Mouse (Mus musculus): ENCODE measurements around the gene Dennd4a. TPM values are rescaled to one million over a fixed set of nuclear protein-coding genes. Genes with fewer than 3 reads are reported as not detected.

Dennd4a gene
- polyA plus RNA-seq, 1 experiment from 2014 or later: 7.6 TPM

DNA sequence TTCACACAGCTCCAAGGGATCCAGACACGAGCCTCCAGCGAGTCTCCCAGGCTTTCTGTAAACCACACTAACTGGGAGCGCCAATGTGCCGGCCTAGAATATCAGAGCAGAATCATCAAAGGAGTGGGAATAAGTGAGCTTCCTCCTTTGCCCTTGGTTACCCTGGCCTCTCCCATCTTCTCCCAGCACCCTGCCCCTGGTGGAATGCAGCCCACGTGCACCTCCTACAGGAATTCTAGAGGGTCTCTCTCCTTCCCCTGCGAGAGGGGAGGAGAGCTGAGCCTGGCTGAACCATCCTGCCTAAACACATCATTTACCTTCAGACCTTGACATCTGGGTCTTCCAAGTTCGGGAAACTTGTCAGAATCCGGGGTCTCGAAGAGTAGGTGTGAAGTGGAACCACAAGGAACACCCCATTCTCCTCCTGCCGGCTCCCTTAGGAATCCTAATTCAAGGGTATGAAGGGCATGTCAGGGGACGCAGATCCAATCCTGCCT, 140.1 kb downstream of the Dennd4a start, which contains the start of gene Slc24a1:
Gene Slc24a1, minus strand, starts transcription at position 447 of the 497 bp plus-strand sequence.
- Histone ChIP-seq H3K9me3 (no peaks in the 10 kb centered on the region), H3K4me1 (no peaks in the 10 kb centered on the region), H3K4me3 (no peak within 1 kb of the TSS), H3K4me2 (no peak within 1 kb of the TSS), H3K27me3 (peaks cover 30% of the 10 kb centered on the region), H3K27ac (no peak within 1 kb of the TSS), H3K36me3 (no peaks in the 10 kb centered on the region), H3K9ac (no peak within 1 kb of the TSS)
- 28% methylated on average over 11 of the region's 11 CpGs for whole genome bisulfite sequencing
- ATAC-seq (ENCODE audit: insufficient number of reproducible peaks, low FRiP score, low TSS enrichment, low read depth): no peak

GRCm38 (mm10) chr9:64952055-64952454, 140.9 kb downstream of the Dennd4a start:
- WGBS: 21% methylated on average over 5 of the region's 5 CpGs
- no peak for ATAC-seq (ENCODE audit: insufficient number of reproducible peaks, low FRiP score, low TSS enrichment, low read depth)
- Histone ChIP-seq H3K27me3 (peaks cover 30% of the 10 kb centered on the region), H3K36me3 (no peaks in the 10 kb centered on the region), H3K4me3 (no peak overlapping the region), H3K9me3 (no peaks in the 10 kb centered on the region), H3K4me1 (no peaks in the 10 kb centered on the region), H3K9ac (no peak overlapping the region), H3K4me2 (no peak overlapping the region), H3K27ac (no peak overlapping the region)

- peaks cover 20% of the 10 kb centered on the region for H3K27me3 ChIP-seq
- H3K4me2 ChIP-seq: no peak overlapping the region
- no peaks in the 10 kb centered on the region for H3K36me3 ChIP-seq
- H3K9ac ChIP-seq: no peak overlapping the region
- WGBS: 70% methylated on average over 7 of the region's 7 CpGs
- no peaks in the 10 kb centered on the region for H3K9me3 ChIP-seq
- no peak overlapping the region for H3K4me3 ChIP-seq
- no peak overlapping the region for H3K27ac ChIP-seq
- H3K4me1 ChIP-seq: no peaks in the 10 kb centered on the region
- ATAC-seq (ENCODE audit: insufficient number of reproducible peaks, low FRiP score, low TSS enrichment, low read depth): no peak
Measured at GRCm38 (mm10) chr9:64953190-64953589, 142.1 kb downstream of the Dennd4a start.

GRCm38 (mm10) chr9:64956337-64956736, 145.2 kb downstream of the Dennd4a start:
- ATAC-seq (ENCODE audit: insufficient number of reproducible peaks, low FRiP score, low TSS enrichment, low read depth): no peak
- 0 out of 2 replicates have a peak overlapping the region, but pooled peaks have one; percentile 12 for H3K4me2 ChIP-seq

DNA sequence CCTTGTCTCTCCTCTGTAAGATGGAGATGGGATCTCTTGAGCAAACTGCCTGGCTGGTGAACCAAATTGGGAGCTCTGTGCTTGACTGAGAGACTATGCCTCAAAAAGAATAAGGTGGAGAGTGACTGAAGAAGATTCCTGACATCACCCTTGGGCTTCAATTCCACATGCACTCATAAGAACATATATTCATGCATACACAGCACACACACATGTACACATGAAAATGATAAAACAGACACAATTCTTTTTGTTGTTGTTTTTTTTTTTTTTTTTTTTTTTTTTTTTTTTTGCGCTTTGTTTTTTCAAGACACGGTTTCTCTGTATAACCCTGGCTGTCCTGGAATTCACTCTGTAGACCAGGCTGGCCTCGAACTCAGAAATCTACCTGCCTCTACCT, 146.1 kb downstream of the Dennd4a start:
- no peaks in the 10 kb centered on the region for H3K9me3 ChIP-seq
- no peak for ATAC-seq (ENCODE audit: insufficient number of reproducible peaks, low FRiP score, low TSS enrichment, low read depth)
- 88% methylated on average over 3 of the region's 3 CpGs for WGBS
- no peak overlapping the region for H3K9ac ChIP-seq
- H3K27me3 ChIP-seq: 0 out of 2 replicates have a peak, but pooled peaks cover 8% of the 10 kb centered on the region
- H3K4me1 ChIP-seq: peaks cover 12% of the 10 kb centered on the region
- no peak overlapping the region for H3K27ac ChIP-seq
- H3K36me3 ChIP-seq: no peaks in the 10 kb centered on the region
- H3K4me3 ChIP-seq: no peak overlapping the region
- H3K4me2 ChIP-seq: no peak overlapping the region

More at GRCm38 (mm10) chr9:64956337-64956736, 145.2 kb downstream of the Dennd4a start:
- H3K9ac ChIP-seq: no peak overlapping the region
- H3K27me3 ChIP-seq: peaks cover 12% of the 10 kb centered on the region
- H3K36me3 ChIP-seq: no peaks in the 10 kb centered on the region
- H3K9me3 ChIP-seq: no peaks in the 10 kb centered on the region
- H3K27ac ChIP-seq: no peak overlapping the region
- H3K4me3 ChIP-seq: no peak overlapping the region
- H3K4me1 ChIP-seq: peaks cover 7% of the 10 kb centered on the region
- 34% methylated on average over 12 of the region's 12 CpGs for WGBS

GRCm38 (mm10) chr9:64960117-64960977, 149.2 kb downstream of the Dennd4a start, which contains the start of gene Ints14:
TSS of gene Ints14 (plus strand) at chr9:64960905.
- 3% methylated on average over 29 of the region's 29 CpGs for WGBS

GRCm38 (mm10) chr9:64960978-64961320, 149.8 kb downstream of the Dennd4a start:
- no peaks in the 10 kb centered on the region for H3K27me3 ChIP-seq
- peak overlapping the region; percentile 90 for H3K27ac ChIP-seq
- H3K4me3 ChIP-seq: peak overlapping the region; percentile 71
- H3K9ac ChIP-seq: peak overlapping the region; percentile 80
- peak overlapping the region; percentile 65 for H3K4me2 ChIP-seq
- H3K4me1 ChIP-seq: peaks cover 12% of the 10 kb centered on the region
- H3K36me3 ChIP-seq: peaks cover 30% of the 10 kb centered on the region
- 0% methylated on average over 17 of the region's 17 CpGs for WGBS
- H3K9me3 ChIP-seq: no peaks in the 10 kb centered on the region
- peak; percentile 78 for ATAC-seq (ENCODE audit: insufficient number of reproducible peaks, low FRiP score, low TSS enrichment, low read depth)

More at GRCm38 (mm10) chr9:64960117-64960977, 149.2 kb downstream of the Dennd4a start, which contains the start of gene Ints14:
- Histone ChIP-seq H3K4me1 (peaks cover 12% of the 10 kb centered on the region), H3K27me3 (no peaks in the 10 kb centered on the region), H3K36me3 (peaks cover 24% of the 10 kb centered on the region), H3K4me3 (peak within 1 kb of the TSS; percentile 71), H3K9me3 (no peaks in the 10 kb centered on the region), H3K27ac (peak within 1 kb of the TSS; percentile 90), H3K4me2 (peak within 1 kb of the TSS; percentile 65), H3K9ac (peak within 1 kb of the TSS; percentile 80)
- ATAC-seq (ENCODE audit: insufficient number of reproducible peaks, low FRiP score, low TSS enrichment, low read depth): peak; percentile 96

Other genes with a start within 250 kb of the Dennd4a start
- gene Rab11a, start 73.6 kb upstream of the Dennd4a start, polyA plus RNA-seq (2015; fragmentation: Nextera tagmentation; extraction: Ambion mirVana): 476 and 503 TPM in 2 replicates
- gene Slc24a1, start 140.3 kb downstream of the Dennd4a start, polyA plus RNA-seq (2015; fragmentation: Nextera tagmentation; extraction: Ambion mirVana): 0.10 TPM in 1 of 2 replicates, not detected in the other
- 43.2 and 43.9 TPM in 2 replicates for gene Ints14, start 149.6 kb downstream of the Dennd4a start, polyA plus RNA-seq (2015; fragmentation: Nextera tagmentation; extraction: Ambion mirVana)
- gene Hacd3, start 210.4 kb downstream of the Dennd4a start, polyA plus RNA-seq (2015; fragmentation: Nextera tagmentation; extraction: Ambion mirVana): 80.9 and 88.3 TPM in 2 replicates
- 32.9 and 38.3 TPM in 2 replicates for gene Dpp8, start 221.1 kb downstream of the Dennd4a start, polyA plus RNA-seq (2015; fragmentation: Nextera tagmentation; extraction: Ambion mirVana)

Measured in limb, embryonic 15.5 days (tissue).